Mouse (Mus musculus) cerebellum, postnatal 25 days (tissue): ENCODE data around the gene Zfp784.
A peak's percentile ranks its signal among the peaks of the same experiment; 100 is the strongest.

Experiments
- DNase-seq, 2 experiments: peaks; one replicate each; pipeline ENCODE4 v3.0.0; 2021; ENCODE audit warnings: mixed read lengths in 2 of 2

Zfp784 gene

GRCm38 (mm10) chr7:5057381-5057780, 19.1 kb upstream of the Zfp784 start:
- DNase-seq: no peak

DNA sequence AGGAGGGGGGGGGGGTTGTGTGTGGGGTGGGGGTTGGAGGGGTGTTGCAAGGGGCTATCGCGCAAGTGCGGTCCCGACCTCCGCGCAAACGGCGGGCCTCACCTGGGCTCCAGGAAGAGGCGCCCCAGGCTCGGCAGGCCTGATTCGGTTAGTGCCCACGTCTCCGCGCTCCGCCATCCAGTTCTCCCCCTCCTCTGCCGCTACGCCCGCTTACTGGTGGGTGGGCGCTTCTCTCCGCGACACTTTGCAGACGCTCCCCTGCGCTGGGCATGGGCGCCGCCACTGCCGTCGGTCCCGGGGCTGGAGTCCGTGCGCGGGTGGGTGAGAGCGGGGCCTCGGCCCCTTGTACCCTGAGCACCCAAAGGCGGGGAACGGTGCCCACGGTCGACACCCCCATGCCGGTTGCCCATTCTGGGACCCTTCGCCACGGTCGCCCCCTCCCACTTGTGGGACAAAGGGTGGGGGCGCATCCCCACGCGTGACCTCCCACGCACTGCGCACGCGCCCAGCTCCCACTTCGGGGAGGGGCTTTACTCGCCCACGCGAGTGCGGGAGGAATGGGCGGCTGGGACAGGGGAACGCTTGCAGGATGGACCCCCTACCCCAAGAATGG, 18.5 kb upstream of the Zfp784 start:
- peak; percentile 74 to 83 for DNase-seq

GRCm38 (mm10) chr7:5053456-5054179, 15.4 kb upstream of the Zfp784 start:
- peak; percentile 58 to 60 for DNase-seq

- peak; percentile 50 to 60 for DNase-seq
Measured at GRCm38 (mm10) chr7:5052931-5053343, 14.7 kb upstream of the Zfp784 start.

DNA sequence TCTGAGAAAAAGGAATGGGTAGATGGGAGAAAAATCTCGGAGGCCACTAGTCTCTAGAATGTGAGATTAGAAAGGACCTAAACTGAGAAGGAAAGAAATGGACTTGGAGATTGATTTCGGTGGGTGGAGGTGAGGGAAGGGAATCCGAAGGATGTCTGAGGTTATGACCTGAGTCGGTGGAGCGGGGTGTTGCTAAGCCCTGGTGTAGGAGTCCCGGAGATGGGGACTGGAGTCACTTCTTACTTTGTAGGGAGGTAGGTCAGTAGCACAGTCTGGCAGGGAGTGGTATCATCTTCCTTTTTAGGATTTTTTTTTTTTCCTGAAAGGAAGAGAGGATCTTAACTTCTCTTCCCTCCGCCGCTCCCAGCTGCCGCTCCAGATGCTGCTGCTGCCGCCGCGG, 14.2 kb upstream of the Zfp784 start:
- no peak for DNase-seq

DNA sequence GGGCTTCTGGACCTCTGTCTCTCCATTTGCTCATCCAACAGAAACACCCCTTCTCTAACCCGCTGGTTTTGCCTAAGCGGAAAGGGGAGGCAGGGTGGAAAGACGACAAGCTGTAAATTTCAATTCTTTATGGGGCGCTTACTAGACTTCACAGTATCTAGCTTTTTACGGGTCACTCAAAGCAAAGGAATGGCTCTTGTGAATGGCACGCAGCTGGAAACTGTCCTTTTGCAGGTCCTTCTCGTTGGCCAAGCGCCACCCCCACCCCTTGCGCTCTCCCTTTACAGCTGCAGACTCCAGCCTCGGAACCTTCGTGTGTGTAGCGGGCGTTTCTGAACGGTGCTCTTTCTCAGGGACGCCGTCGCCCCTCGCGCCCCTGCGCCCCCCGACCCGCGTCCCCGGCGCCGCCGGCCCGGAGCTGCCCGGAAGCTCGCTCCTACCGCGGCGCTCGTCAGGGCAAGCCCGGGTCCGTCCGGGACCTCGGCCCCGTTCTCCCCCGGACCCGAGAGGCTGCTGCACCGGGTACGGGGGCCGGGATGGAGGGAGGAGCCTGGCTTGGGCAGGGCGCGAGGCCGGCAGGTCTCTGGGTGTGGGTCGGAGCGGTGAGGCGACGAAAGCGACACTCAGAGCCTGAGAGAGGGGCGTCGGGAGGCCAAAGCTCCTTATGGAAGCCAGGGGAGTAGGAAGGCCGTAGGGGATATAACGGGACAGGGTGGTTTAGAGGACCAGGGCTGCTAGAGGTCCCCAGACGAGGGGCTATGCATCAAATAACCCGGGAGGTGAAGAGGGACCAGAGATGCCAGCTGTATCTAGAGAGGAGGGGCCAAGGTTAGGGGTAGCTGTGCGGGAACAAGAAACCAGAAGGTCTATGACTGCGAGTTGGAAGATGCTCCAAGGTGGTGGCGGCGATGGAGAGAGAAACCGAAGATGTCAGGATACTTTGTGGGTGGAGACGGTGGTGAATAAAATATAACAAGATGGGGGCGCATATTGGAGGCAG, 13.2 kb upstream of the Zfp784 start, which contains the start of gene Zfp580:
Zfp580 (plus strand) TSS at position 346 of the 1,000 bp plus-strand sequence.
- DNase-seq: peak; percentile 92

- DNase-seq: no peak
Measured at GRCm38 (mm10) chr7:5047313-5047712, 9.1 kb upstream of the Zfp784 start.

GRCm38 (mm10) chr7:5046112-5046511, 7.9 kb upstream of the Zfp784 start:
- DNase-seq: no peak

GRCm38 (mm10) chr7:5044981-5045380, 6.7 kb upstream of the Zfp784 start:
- no peak for DNase-seq

DNA sequence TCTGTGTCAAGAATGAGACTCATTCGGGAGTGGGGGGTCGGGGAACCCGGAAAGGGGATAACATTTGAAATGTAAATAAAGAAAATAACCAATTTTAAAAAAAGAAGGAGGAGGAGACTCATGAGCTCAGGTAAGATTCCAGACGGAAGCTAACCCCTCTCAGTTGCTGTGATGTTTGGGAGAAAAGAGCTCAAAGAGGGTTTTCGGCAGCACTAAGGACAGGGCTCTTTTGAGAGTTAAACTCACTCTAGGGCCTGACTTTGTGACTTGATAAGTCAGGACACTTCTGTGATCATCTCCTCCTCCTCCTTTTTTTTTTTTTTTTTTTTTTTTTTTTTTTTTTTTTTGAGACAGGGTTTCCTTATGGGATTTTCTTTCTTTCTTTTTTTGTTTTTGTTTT, 694 bp upstream of the Zfp784 start:
- no peak for DNase-seq

GRCm38 (mm10) chr7:5037467-5037866, 779 bp downstream of the Zfp784 start:
- no peak for DNase-seq

DNA sequence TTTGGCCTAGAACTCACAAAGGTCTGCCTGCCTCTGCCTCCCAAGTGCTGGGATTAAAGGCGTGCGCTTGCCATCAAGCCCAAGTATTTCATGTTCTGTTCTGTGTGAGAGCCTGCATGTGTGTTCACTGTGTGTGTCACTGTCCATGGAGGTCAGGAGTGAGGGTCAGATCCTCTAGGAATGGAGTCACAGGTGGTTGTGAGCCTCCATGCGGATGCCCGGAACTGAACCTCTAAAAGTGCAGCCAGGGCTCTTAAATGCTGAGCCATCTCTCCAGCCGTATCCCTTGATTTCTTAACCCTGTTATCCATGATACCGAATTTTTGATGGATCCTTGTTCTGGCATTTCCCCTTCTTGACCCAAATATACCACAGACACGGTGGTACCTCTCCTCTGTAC, 1.2 kb downstream of the Zfp784 start:
- DNase-seq: no peak

DNA sequence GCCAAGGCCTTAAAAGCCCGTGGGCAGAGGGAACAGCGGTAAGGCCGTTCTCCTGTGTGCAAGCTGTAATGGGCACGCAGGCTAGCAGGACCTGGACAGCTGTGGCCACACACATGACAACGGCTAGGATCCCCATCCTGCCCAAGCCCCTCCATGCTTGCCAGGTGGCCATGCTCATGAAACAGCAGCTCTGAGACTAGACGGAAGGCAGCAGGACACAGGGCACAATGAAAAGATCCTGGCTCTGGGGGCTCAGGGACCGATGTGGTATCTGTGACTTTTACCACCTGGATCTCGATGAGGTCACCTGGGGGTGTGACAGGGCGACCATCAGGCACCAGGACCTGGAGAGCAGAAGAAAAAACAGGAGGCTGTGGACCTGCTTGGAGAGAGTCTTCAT, 2.1 kb downstream of the Zfp784 start:
- DNase-seq: no peak

DNA sequence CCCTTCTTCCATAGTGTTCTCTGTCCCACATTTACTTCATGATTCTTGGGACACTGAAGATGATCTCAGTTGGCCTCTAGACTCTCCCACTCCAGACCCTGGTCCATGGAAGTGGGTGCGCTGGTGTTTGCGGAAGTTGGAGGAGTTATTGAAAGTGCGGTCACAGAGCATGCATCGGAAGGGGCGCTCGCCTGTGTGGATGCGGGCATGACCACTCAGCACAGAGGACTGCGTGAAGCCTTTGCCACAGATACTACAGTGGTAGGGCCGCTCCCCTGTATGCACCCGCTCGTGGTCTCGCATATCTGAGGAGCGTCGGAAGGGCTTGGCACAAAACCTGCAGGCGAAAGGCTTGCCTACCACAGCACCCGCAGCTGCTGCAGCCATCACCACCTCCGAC, 2.6 kb downstream of the Zfp784 start:
- DNase-seq: no peak

DNA sequence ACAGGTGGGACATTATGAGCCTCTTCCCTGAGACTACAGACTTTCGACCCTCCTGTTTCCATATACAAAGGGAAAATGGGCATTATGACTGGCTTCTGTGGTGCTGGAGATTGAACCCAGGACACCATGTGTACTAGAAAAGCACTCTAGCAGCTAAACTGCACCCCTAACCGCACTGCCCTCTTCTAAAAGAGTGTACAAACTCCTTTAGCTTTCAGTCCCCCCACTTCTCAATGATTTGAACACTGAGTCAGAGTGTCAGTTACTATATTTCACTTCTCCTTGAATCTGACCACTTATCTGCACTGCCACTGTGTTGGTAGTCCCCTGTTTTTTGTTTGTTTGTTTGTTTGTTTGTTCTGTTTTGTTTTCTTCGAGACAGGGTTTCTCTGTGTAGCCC, 4.4 kb downstream of the Zfp784 start, which contains the start of gene 4632433K11Rik:
4632433K11Rik (plus strand) TSS at position 301 of the 400 bp plus-strand sequence.
- DNase-seq: no peak

- no peak for DNase-seq
Measured at GRCm38 (mm10) chr7:5031496-5031895, 6.8 kb downstream of the Zfp784 start.

DNA sequence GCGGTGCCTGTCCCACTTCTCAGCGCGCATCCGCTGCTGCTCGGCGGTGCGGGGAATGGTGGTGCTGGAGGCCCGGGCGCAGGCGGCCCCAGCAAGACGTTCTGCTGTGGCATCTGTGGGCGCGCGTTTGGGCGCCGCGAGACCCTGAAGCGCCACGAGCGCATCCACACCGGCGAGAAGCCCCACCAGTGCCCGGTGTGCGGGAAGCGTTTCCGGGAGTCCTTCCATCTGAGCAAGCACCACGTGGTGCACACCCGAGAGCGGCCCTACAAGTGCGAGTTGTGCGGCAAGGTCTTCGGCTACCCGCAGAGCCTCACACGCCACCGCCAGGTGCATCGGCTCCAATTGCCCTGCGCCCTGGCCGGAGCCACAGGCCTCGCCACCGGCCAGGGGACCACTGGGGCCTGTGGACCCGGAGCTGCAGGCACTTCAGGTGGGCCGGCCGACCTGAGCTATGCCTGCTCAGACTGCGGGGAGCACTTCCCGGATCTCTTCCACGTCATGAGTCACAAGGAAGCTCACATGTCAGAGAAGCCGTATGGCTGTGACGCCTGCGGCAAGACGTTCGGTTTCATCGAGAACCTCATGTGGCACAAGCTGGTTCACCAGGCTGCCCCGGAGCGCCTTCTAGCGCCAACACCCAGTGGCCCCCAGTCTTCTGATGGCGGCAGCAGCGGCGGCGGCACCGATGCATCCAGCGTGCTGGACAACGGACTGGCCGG, 7.5 kb downstream of the Zfp784 start:
- no peak for DNase-seq

GRCm38 (mm10) chr7:5029946-5030345, 8.3 kb downstream of the Zfp784 start:
- DNase-seq: no peak

DNA sequence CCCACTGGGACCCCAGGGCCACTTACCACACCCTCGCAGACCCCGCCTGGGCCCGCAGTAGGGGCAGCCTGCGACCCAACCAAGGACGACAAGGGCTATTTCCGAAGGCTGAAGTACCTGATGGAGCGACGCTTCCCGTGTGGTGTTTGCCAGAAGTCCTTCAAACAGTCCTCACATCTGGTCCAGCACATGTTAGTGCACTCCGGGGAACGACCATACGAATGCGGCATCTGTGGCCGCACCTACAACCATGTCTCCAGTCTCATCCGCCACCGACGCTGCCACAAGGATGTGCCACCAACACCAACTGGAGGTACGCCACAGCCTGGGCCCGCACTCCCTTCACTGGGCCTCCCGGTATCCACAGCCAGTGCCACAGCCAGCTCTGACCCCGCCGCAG, 8.7 kb downstream of the Zfp784 start:
- DNase-seq: no peak

DNA sequence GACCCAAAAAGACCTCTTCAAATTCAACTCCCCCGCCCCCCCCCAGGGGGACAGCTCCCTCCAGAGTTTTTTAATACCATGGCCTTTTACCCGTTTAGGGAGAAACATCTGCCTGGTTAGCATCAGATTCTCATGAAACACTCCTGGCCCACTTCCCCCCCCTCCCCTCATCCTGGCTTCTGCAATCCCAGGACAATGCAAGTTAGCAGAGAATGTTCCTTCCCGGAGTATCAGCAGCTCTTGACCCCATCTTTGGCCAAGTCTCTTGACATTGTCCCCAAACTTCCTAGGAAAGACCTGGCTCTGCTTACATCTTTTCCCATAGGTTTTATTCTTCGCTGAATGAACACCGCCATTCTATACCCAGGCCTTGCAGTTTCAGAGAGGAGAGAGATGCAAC, 17.0 kb downstream of the Zfp784 start:
- peak in 1 of 2 experiments; percentile 28 for DNase-seq

DNA sequence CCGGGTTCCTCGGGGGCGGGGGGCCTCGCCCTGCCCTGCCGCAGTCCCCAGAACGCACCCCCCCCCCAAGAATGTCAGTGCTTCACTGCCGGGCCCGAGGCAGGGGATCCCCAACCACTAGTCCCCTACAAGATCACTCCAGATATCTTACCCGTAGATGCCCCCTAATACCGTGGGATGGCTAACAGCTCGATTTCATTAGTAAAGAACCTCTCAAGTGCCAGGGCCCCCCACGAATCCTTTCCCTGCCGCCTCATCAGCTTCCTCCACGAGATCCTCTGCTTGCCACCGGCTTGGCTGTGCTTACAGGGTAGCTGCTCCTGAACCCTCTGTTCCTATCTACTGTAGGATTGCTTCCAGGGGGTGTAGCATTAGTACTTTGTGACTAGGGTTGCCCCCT, 17.6 kb downstream of the Zfp784 start:
- DNase-seq: no peak

DNA sequence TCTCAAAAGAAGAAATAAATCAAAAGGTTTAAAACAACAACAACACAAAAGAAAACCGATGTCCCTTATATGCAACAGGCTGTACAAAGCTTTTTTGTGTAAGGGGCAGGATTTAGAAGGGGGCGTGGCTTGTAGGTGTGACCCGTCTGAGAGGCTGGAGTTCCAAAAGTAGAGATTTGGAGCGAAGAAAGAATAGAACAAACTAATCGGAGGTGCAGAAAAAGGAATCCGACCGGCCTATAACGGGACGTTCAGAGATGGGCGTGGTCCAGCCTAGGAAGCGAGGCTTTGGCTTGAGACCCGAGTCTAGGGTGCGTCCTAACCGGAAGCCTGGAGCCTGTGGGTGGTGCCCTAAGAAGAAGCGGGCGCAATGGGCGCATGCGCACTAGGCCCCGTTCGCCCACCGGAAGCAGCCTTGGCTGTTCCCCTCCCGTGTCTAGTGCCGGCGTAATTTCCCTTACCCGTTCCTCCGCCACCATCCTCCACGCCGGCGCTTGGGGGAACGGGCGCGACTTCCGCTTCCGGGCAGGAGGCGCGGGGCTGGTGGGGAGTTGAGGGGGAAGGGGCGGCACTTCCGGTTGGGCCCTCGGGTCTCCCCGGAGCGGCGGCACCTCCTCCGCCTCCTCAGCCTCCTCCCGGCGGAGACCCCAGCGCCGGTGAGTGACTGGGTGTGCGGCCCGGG, 18.1 kb downstream of the Zfp784 start, which contains the start of the genes Zfp865 and Ccdc106:
Zfp865 (plus strand) TSS at position 377 of the 682 bp plus-strand sequence.
Ccdc106 (plus strand) TSS at position 554 of the 682 bp plus-strand sequence.
- peak; percentile 96 to 99 for DNase-seq
